Mouse (Mus musculus) yolk sac, embryonic 10.5 days (tissue): Measurements from ENCODE around the gene Asap2.
A peak's percentile ranks its signal among the peaks of the same experiment; 100 is the strongest.

Experiments
- DNase-seq: peaks from one replicate; pipeline ENCODE4 v3.0.0-alpha.2; 2017; ENCODE audit warnings: low spot score

The Asap2 gene

DNA sequence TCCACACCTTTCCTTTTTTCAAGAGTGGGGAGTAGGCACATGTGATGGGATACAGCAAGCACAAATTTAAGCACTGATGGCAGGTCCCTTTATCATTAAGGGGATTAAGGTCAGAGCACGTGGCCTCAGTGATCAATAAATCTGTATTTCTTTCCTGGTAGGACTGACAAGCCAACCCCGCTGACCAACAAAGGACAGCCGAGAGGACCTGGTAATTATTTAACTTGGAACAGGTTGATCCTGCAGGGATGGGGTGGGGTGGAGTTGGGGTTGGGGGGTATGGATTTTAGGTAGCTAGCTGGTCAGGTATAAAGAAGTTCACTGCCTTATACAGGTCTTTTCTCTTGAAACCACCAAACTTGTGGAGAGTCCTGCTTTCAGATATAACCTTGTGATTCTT, 274.7 kb downstream of the Asap2 start:
- no peak for DNase-seq

DNA sequence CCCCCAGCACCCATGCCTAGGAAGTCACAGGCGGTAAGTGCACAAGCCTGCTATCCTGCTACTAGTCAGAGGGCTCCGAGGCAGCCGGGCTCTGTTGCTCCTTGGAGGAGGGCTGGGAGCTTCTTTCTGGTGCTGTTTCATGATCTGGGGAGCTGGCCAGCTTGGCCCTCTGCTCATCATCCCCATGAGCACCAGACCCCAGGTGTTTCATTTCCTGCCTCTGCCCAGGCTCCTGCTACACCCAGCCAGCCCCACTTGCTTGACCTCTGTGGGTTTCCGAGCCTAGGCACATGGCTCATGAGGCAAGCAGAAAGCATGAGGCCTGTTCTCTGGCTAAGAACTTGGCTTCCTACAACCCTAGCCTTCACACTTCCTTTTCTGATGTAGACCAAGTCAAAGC, 275.2 kb downstream of the Asap2 start:
- no peak for DNase-seq

DNA sequence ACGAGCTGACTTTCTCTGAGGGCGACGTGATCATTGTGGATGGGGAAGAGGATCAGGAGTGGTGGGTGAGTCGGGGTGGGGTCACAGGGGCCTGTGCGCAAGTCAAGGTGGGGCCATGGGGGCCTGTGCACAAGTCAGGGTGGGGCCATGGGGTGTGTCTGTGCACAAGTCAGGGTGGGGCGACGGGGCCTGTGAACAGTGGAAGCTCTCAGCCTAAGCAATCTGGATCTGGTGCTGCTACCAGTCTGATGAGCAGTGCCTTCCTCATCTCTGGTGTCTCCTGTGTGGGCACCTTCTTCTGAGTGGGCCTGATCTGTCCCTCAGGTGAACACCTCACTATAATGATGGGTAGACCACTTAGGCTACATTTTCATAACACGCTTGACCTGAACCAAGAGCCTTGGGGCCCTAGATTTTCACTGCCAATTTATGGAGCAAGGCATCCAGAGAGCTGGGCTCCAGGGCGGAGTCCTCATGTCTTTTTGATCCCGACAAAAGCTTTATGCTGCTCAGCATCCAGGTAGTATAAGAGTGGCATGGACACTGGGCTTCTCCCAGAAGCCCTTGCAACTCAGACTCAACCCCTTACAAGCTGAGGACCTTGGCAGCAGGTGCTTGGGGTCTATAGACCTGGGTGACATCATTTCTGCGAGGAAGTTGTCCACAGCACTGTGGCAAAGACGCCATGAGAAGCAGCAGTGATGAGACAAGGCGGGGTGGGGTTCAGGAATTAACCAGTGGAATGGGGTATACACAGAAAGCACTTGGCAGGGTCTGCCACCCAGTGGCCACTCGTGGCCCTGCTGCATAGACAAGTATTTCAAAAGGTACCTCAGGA, 275.9 kb downstream of the Asap2 start:
- DNase-seq: no peak

DNA sequence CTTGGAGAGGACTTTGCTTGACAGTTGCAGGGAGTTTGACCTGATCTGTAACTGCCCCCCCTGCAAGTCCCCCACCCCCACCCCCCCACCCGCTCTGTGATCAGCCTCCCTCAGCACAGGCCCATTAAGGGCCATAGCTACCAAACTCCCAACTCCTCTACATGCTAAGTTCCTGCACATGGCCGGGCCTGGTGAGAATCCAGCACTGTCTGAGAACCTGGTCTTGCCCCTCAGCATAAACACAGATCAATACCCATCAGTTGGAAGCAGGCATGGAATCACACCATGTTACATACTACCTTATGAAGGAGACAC, 276.5 kb downstream of the Asap2 start:
- DNase-seq: no peak

DNA sequence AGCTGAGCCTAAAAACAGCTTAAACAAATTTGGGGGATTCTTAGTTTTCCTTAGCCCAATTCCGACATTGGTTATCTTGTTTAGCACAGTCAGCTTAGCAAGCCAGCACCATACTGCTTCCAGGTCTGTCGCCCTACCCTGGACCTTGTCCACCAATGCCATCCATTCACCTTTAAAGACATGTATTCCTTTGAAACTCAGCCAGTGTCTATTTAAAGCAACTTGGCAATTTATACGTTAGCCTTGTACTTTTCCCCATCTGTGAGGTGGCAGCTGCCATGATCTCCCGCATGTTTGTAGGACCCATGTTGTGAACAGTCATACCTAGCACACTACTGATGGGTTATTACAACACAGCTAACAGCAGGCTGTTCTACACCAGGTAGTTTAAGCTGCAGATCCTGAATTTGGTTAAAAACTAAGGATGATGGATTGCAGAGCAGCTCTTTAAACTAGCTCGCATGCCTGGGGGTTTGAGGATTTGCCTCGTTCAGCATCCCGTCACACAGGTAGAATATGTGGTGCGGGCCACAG, 277.9 kb downstream of the Asap2 start:
- no peak for DNase-seq

DNA sequence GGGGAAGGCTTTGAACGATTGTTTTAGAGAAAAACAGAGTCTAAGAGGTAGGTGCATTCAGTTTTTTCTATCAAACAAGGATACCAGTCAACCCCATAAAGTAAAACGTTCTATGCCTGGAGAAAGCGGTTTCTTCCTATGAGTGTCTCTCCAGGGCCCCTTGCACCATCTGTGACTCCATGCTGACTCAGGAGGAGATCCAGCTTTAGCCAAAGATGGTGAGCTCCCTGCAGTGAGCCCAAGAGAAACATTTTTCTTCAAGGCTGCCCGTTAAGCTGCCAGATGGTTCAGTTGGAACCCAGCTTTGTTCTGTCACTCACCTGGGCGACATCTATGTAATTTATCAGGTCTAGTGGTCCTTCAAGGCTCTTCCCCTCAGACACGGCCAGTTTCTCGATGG, 284.2 kb downstream of the Asap2 start:
- DNase-seq: no peak

DNA sequence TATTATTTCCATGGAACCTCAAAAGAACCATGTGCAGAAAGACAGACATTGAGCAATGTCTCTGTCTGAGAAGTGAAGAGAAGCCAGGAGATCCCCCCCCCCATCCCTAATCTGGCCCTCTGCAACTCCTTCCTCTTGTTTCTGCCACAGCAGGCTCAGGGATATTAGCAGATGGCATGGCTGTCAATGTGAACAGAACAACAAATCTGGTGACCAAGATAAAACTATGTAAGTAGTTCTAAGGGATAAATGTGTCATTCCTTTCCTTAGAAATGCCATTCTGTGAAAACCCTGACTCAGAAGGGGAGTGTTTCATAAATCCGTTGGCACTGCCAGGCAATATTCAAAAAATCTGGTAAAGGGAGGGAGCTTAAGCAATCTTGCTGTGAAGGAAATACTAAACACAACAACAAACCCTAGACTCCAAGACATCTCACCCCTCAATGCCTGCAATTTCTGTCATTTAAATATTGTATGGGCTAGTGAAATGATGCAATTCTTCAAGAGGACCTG, 287.1 kb downstream of the Asap2 start:
- DNase-seq: no peak

DNA sequence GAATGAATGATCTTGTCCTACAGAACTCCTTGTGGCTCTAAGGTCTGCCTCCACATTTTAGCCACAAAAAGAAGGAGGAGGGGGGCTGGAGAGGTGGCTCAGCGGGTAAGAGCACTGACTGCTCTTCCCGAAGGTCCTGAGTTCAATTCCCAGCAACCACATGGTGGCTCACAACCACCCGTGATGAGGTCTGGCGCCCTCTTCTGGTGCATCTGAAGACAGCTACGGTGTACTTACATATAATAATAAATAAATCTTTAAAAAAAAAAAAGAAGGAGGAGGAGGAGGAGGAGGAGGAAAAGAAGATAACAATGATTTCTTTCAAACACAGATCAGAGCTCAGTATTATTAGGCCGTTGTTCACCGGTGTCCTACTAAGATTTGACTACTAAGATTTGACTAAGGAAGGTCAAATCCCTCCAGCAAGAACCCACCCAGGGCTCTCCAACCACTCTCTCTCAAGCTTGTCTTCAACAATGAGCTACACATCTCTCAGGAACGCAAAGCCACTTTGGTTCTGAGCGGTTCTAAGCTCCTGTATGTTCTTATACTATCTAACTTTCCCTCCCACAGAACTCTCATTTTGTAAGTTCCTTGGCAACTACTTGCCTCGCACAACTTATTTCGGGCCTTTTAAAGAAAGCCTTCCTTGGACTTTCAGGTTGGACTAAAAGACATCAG, 294.6 kb downstream of the Asap2 start, which contains the start of gene Cpsf3:
Cpsf3 (plus strand) TSS at position 631 of the 681 bp plus-strand sequence.
- no peak for DNase-seq

DNA sequence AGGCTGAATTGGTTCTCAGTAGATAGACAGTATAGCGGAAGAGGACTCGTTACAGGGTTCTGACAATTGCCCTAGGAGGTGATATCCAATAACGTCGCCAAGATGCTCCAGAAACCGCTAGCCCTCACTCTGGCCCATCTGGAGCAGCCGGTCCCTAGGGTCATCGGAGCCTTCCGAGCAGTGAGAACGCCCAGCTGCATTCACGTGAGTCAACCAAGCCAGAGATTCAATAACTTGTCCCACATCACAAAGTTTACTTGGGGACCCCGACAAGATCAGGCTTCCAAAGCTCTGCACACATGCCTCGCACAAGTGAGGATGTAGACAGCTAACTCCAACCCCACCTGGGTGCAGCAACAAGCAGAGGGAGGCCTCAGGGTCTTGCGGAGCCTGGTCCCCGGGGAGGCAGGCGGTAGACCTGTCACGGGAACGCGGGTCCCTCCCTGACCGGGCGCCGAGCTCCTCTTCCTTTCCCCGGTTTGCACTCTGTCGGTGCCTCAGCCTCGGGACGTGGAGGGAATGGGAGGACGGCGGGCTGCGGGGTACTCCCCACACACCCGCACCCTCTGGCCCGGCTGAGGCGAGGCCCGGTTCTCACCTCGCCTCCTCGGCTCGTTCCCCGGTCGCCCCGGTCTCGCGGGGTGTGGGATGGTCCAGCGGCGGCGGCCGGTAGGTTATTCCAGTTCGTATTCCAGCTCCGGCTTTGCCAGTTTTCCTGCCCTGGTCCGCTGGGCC, 295.4 kb downstream of the Asap2 start:
- DNase-seq: no peak

DNA sequence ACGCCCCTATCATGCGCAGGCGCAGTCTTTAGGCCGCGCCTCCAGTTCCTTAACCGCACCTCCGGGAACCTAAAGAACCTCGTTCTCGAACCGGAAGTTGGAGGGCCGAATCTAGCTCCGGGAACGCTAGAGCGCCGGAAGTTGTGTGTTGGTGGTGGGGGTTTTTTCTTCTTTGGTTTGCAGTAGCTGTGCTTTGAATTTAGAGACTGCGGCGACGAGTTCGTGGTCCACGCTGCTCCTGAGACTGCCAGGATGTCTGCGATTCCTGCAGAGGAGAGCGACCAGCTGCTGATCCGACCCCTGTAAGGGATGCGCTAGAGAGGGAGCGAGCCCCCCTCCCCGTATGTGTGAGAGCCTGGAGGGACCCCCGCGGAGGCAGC, 296.0 kb downstream of the Asap2 start, which contains the start of gene Itgb1bp1:
Itgb1bp1 (minus strand) TSS at position 42 of the 380 bp plus-strand sequence.
- DNase-seq: peak; percentile 96

DNA sequence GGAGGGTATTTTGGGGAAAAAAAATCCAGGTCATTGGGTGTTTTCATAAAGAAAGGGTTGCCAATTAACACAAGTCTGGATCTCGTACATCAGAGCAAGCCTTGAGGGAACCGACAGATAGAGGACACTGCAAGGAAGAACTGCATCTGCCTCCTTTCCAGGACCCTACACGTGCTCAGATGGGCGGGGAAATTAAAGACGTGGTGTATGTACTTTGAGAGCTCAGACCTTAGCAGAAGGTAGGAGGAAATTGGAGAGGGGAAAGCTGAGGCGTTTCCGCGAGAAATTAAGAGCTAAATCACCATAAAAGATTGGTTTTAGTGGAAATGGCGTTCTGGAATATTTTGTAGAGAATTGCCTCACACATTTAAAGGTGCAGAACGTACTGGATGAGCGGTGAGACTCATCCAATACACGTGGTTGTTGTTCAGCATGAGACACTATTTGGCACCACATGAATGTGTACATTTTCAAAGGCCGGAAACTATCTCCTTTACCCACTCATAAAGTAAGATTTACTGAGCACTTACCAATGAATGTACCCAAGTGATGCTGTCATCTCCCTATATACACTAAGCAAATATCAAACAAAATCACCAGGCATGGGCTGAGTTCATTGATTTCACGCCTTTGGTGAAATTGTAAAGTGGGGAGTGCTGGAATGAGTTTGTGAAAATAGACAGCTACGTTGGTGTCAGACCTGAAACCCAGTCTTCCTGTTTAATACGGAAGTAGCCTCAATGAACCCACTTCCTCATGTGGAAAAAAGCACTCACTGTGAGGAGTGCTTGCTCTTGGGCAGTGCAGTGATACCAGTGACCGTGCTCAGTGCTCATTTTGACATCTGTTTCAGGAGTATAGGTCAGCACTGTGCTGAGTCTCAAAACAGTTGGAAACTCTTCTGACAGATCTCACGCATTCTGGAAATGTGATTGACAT, 296.7 kb downstream of the Asap2 start:
- DNase-seq: no peak

DNA sequence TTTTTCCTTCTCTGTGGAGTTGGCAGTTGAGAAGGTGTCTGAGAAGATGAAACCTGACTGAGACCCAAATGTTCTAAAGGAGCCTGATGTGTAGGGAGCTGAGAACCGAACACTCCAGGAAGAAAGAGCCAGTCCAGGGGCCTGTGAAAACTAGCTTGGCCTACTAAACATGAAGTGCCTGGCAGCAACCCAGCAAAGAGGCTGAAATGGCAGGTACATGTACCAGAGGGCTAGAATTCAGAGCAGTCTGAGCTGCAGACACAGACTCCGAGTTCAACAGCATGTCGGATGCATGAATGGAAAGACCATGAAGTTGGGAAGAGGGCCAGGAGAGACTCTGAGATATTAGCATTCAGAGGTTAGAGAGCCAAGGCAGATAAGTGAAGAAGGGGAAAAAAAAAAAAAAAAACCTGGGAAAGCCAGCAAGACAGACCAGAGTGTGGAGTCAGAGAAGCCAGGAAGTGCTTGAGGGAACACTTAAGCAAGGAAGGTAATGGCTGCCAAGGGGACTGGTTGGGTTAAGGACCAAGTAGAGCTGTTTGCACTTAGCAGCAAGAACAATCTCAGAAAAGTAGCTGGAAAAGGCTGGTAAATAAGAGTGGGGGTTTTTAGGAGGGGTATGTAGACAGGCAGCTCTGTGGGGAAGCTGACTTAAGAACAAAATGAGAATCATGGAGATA, 298.6 kb downstream of the Asap2 start:
- DNase-seq: no peak

DNA sequence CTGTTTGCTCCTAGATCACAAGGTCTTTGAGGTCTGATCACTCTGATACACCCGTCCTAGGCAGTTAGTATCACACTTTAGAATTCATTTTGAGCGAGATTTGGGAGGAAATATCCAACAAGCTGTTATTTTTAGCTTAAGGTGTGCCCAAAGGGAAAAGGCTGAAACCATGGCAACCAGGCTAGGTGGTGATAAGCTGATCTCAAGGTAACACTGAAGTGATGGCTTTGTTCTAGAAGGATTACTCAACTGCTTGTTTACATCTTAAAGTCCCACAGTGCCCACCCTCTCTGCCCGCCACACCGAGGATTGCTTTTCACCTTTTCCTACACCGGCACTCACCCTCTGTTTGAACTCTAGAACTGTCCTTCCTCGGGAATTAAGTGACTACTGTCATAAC, 299.4 kb downstream of the Asap2 start:
- no peak for DNase-seq

DNA sequence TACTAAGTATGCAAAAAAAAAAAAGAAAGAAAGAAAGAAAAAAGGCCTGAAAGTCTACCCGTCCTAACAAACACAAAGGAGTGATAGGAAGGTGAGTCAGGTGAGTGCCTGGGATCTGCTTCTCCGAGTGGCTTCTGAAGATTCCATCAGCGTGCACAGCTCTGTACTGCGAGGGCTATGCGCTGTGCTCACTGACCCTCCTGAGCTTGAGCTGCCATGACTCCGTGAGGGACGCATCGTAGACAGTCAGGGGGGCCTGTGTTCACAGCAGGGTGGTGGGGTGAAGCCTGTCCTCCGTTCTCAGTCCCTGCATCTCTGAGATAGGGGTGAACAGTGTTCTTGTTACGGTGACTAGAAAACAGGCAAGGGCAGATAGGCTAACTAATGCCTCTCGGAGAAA, 308.6 kb downstream of the Asap2 start:
- no peak for DNase-seq

DNA sequence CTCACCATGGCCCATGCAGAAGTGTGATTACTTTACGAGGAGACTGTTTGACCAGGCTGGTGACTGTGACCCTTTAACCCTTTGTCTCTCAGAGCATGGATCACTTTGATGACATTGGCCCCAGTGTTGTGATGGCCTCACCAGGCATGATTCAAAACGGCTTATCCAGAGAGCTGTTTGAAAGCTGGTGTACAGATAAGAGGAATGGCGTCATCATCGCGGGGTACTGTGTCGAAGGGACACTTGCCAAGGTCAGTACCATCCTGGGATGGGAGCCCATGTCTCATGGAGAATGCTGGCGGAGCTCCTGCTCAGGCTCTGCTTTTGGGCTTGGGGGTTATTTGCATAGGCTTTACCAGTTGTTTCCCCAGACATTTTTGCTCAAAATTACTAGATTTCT, 311.1 kb downstream of the Asap2 start:
- no peak for DNase-seq

DNA sequence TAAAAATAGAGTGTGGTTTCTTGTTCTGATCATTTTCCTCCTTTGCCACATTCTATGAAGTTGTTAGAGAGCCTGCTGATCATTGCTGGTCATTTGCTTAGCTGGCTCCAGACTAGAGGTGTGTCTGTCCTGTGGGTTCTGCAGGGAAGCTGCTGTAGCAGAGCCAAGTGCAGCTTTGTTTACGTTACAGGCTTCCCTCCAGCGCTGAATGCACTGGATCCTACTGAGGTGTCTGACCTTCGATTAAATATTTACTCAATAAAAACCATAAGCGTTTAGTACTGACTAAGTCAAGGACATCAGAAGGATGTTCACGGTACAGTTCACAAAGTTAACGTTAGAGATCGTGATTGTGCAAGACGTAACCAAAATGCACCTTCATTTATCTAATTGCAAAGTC, 311.7 kb downstream of the Asap2 start:
- peak; percentile 59 for DNase-seq

DNA sequence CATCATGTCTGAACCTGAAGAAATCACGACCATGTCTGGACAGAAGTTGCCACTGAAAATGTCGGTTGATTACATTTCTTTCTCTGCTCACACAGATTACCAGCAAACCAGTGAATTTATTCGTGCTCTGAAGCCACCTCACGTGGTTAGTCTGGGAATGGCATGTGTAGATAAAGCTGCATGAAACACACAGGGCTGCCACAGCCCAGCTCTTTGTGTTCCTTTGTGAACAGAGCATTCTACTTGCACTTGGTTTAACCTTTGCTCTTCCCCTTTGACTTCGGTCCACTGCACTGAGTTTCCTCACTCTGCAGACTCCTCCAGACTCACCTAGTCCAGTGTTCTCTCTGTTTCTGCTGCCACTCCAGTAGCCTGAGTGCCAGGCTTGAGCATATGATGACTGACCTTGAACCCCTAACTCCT, 312.1 kb downstream of the Asap2 start:
- DNase-seq: peak; percentile 72

DNA sequence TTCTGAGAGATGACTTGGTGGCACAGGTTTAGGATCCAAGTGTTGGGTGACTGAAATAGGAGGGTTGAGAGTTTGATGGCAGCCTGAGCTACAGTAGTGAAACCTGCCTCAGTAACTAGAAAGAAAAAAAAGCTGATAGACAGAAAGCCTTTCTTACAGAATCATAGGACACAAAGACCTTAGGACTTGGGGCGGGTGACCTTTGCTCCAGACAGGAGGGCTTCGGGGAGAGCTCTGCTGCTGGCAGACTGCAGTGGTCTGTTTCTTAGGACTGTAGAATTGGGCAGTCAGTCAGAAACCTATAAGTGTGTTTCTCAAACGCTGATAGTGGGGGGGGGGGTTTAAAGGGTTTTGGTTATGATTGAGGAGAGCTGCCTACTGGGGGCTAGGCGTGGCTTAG, 315.5 kb downstream of the Asap2 start:
- DNase-seq: no peak

DNA sequence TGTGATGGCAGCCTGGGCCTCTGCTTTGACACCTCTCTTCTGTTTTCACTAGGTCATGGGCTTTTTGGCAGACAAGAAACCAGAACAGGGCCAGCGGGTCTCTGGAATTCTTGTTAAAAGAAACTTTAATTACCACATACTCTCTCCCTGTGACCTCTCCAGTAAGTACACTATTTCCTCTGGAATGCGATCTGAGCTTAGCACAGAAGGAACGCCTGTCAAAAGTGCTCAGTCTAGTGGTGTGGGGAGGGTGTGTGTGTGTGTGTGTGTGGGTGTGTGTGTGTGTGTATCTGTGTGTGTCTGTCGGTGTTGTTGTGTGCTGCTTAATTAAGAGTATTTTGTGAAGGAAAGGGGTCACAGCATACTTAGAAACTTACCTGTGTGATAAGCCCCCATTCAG, 316.5 kb downstream of the Asap2 start:
- DNase-seq: no peak

DNA sequence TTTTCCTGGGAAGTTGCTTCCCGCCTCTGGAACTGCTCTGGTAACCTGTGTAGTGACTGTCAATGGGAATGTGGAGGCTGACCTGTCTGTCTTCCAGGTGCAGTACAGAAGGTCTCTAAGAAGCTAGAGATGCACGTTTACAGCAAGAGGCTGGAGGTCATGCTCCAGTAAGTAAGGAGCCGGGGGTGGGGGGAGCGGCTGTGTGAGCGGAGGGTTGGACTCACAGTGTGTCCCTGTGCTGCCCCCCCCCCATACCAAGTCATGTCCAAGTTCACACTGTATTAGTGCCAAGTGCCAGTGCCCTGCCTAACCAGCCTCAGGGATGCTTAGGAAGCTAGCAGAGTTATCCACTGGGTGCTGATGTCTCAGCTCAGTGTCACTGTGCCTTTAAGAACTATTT, 321.9 kb downstream of the Asap2 start:
- no peak for DNase-seq
